Mouse (Mus musculus): Measurements from ENCODE around the gene Fcrlb. TPM values are rescaled to one million over a fixed set of nuclear protein-coding genes. Genes with fewer than 3 reads are reported as not detected.

The Fcrlb gene
- total and polyA plus RNA-seq, 2 experiments from 2014 or later: 1.3 to 1.7 TPM

DNA sequence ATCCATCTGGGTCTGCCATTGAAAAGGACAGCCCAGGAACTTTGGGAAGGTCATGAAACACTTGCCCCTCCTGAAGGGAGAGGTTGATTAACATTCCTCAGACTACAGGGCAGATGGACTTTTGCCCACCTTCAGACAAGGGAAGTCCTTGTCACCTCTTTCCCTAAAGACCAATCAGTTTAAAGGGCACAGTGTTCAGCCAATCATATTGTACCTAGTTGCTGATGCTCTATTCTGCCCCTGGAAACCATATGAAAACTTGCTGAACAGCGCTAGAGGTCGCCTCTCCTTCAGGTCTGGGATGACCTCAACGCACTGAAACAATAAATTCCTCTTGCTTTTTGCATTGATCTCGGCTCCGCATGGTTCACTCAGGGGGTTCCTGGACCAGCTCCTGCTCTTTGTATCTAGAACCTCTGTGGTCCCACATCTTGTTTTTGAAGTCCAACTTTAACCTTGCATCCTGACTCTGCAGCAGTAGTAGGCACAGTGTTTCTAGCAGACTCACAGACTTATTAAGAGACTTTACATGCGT lies 20.7 kb upstream of the Fcrlb start:
- Histone ChIP-seq H3K27me3 (ENCODE audit: insufficient read depth, low read length) (no peaks in the 10 kb centered on the region), H3K4me2 (ENCODE audit: low read depth, low read length, poor library complexity, severe bottlenecking) (no peak overlapping the region), H3K9ac (replicated peaks; ENCODE audit: low read length, poor library complexity, severe bottlenecking) (no peak overlapping the region), H3K36me3 (ENCODE audit: insufficient read depth, low read length) (no peaks in the 10 kb centered on the region), H3K27ac (ENCODE audit: low read depth, low read length) (no peak overlapping the region), H3K9me3 (ENCODE audit: low read length) (no peaks in the 10 kb centered on the region), H3K4me3 (ENCODE audit: low read depth, low read length) (no peak overlapping the region), H3K4me1 (ENCODE audit: insufficient read depth, low read length) (no peaks in the 10 kb centered on the region)
- WGBS: 76% methylated on average over 6 of the region's 6 CpGs
- ATAC-seq (ENCODE audit: low FRiP score): no peak
- no peak for DNase-seq (ENCODE audit: low spot score)
- TF ChIP-seq CTCF (IDR thresholded peaks at IDR 0.05): no peak

DNA sequence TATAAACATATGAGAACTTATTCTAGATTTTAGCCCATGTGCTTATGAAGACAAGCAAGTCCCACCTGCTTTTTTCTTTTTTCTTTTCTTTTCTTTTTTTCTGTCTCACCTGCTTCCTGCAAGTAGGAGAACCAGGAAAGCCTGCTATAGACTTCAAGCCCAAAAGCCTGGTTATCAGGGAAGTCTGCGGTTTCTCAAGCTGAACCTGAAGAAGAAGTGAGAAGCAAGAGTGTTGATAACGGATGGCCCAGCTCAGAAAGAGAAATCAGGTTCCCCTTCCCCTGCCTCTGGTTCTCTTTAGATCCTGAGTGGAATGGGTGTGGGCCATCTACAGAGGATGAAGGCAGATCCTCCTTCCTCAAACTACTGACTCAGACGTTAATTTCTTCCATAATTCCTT lies 19.3 kb upstream of the Fcrlb start:
- H3K4me3 ChIP-seq (ENCODE audit: low read depth, low read length): no peak overlapping the region
- H3K27me3 ChIP-seq (ENCODE audit: insufficient read depth, low read length): no peaks in the 10 kb centered on the region
- no peaks in the 10 kb centered on the region for H3K9me3 ChIP-seq (ENCODE audit: low read length)
- H3K4me2 ChIP-seq (ENCODE audit: low read depth, low read length, poor library complexity, severe bottlenecking): no peak overlapping the region
- no peak for TF ChIP-seq CTCF (IDR thresholded peaks at IDR 0.05)
- no peak for DNase-seq (ENCODE audit: low spot score)
- WGBS: 80% methylated on average over 3 of the region's 3 CpGs
- ATAC-seq (ENCODE audit: low FRiP score): no peak
- H3K27ac ChIP-seq (ENCODE audit: low read depth, low read length): no peak overlapping the region
- H3K9ac ChIP-seq (replicated peaks; ENCODE audit: low read length, poor library complexity, severe bottlenecking): no peak overlapping the region
- H3K4me1 ChIP-seq (ENCODE audit: insufficient read depth, low read length): no peaks in the 10 kb centered on the region
- no peaks in the 10 kb centered on the region for H3K36me3 ChIP-seq (ENCODE audit: insufficient read depth, low read length)

DNA sequence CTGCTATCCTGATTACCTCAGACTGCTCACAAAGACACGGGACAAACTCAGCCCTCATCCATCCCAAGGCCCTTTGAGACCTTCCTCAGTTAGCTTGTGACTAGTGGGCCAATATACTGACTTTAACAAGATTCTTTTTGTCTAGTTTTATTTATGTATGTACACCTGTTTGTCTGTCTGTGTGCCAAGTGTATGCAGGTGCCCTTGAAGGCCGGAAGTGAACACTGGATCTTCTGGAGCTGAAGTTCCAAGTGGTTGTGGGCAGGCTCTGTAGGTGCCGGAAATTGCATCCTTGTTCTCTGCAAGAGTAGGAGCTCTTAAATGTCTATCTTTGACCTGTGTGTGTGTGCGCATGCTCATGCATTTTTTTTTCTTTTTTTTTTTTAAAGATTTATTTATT lies 16.5 kb upstream of the Fcrlb start:
- Histone ChIP-seq H3K4me3 (ENCODE audit: low read depth, low read length) (no peak overlapping the region), H3K9ac (replicated peaks; ENCODE audit: low read length, poor library complexity, severe bottlenecking) (no peak overlapping the region), H3K9me3 (ENCODE audit: low read length) (no peaks in the 10 kb centered on the region), H3K4me1 (ENCODE audit: insufficient read depth, low read length) (no peaks in the 10 kb centered on the region), H3K27me3 (ENCODE audit: insufficient read depth, low read length) (no peaks in the 10 kb centered on the region), H3K27ac (ENCODE audit: low read depth, low read length) (no peak overlapping the region), H3K4me2 (ENCODE audit: low read depth, low read length, poor library complexity, severe bottlenecking) (no peak overlapping the region), H3K36me3 (ENCODE audit: insufficient read depth, low read length) (no peaks in the 10 kb centered on the region)
- TF ChIP-seq CTCF (IDR thresholded peaks at IDR 0.05): no peak
- WGBS: 75% methylated on average over 4 of the region's 4 CpGs
- DNase-seq (ENCODE audit: low spot score) (no peak), ATAC-seq (ENCODE audit: low FRiP score) (no peak)

DNA sequence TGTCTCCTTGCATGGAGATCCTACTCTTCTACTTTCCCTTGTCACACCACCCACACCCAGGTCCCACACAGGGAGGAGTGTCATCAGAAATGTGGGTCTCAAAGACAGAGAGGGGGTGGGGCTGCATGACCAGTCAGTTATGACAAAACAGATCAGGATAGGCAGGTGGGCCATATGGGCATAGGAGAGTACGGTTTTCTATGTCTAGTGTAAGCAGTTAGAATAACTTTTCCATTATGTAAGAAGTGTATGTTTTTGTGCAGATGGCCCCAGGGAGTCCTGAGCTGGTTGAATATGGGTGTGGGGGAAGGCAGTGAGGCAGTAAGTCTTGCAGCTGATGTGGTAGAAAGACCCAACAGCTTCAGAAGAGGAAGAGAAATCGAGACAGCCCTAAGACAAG lies 15.7 kb upstream of the Fcrlb start:
- H3K9ac ChIP-seq (replicated peaks; ENCODE audit: low read length, poor library complexity, severe bottlenecking): no peak overlapping the region
- no peaks in the 10 kb centered on the region for H3K4me1 ChIP-seq (ENCODE audit: insufficient read depth, low read length)
- no peak overlapping the region for H3K27ac ChIP-seq (ENCODE audit: low read depth, low read length)
- TF ChIP-seq CTCF (IDR thresholded peaks at IDR 0.05): no peak
- no peak overlapping the region for H3K4me3 ChIP-seq (ENCODE audit: low read depth, low read length)
- H3K27me3 ChIP-seq (ENCODE audit: insufficient read depth, low read length): no peaks in the 10 kb centered on the region
- no peak overlapping the region for H3K4me2 ChIP-seq (ENCODE audit: low read depth, low read length, poor library complexity, severe bottlenecking)
- no peak for ATAC-seq (ENCODE audit: low FRiP score)
- no peaks in the 10 kb centered on the region for H3K36me3 ChIP-seq (ENCODE audit: insufficient read depth, low read length)
- WGBS: 65% methylated on average over 2 of the region's 2 CpGs
- DNase-seq (ENCODE audit: low spot score): no peak
- H3K9me3 ChIP-seq (ENCODE audit: low read length): no peaks in the 10 kb centered on the region

DNA sequence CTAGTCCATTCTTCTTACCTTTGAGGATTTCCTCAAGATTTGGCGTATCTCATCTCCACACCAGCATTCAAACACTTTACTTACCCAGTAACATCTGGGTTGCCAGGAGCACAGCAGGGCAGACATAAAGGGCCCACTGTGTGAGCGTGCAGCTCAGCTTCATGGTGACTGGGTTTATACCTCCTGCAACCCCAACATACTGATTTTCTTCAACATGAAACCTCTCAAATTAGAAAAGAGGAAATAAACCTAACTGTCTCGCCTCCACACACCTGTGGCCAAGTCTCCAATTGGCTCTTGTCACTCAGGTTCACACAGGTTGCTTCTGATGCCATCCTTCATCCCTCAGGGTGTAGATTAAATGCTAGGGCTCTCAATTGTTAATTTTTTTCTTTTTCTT lies 14.6 kb upstream of the Fcrlb start, which contains the start of gene Fcrla:
Fcrla (minus strand) TSS at position 206 of the 400 bp plus-strand sequence.
- 83% methylated on average over 3 of the region's 3 CpGs for WGBS
- Histone ChIP-seq H3K9me3 (ENCODE audit: low read length) (no peaks in the 10 kb centered on the region), H3K4me1 (ENCODE audit: insufficient read depth, low read length) (no peaks in the 10 kb centered on the region), H3K4me3 (ENCODE audit: low read depth, low read length) (no peak within 1 kb of the TSS), H3K27me3 (ENCODE audit: insufficient read depth, low read length) (no peaks in the 10 kb centered on the region), H3K9ac (replicated peaks; ENCODE audit: low read length, poor library complexity, severe bottlenecking) (no peak within 1 kb of the TSS), H3K36me3 (ENCODE audit: insufficient read depth, low read length) (no peaks in the 10 kb centered on the region), H3K27ac (ENCODE audit: low read depth, low read length) (no peak within 1 kb of the TSS), H3K4me2 (ENCODE audit: low read depth, low read length, poor library complexity, severe bottlenecking) (no peak within 1 kb of the TSS)
- no peak for DNase-seq (ENCODE audit: low spot score)
- no peak for TF ChIP-seq CTCF (IDR thresholded peaks at IDR 0.05)
- ATAC-seq (ENCODE audit: low FRiP score): no peak

DNA sequence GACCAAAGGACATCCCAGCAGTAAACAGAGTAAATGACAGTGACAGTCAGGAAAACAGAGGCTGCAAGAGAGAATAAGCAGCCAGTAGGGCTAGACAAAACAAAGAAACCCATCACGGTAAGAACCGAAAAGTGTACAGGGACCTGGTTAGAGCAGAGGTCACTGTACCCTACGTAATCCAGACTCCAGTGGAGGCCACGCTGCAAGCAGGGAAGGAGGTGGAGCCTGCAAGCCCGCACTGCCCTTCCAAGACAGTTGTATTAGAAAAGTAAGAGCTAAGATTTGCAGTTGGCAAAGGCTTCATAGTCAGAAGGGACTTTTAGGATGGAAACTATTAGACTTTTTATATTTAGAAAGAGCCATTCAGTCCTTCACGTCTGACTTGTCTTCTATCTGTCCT lies 14.2 kb upstream of the Fcrlb start:
- 53% methylated on average over 6 of the region's 6 CpGs for WGBS
- no peaks in the 10 kb centered on the region for H3K36me3 ChIP-seq (ENCODE audit: insufficient read depth, low read length)
- no peaks in the 10 kb centered on the region for H3K9me3 ChIP-seq (ENCODE audit: low read length)
- H3K27ac ChIP-seq (ENCODE audit: low read depth, low read length): no peak overlapping the region
- no peak overlapping the region for H3K4me2 ChIP-seq (ENCODE audit: low read depth, low read length, poor library complexity, severe bottlenecking)
- no peak for ATAC-seq (ENCODE audit: low FRiP score)
- H3K4me3 ChIP-seq (ENCODE audit: low read depth, low read length): no peak overlapping the region
- no peak for DNase-seq (ENCODE audit: low spot score)
- TF ChIP-seq CTCF (IDR thresholded peaks at IDR 0.05): no peak
- H3K4me1 ChIP-seq (ENCODE audit: insufficient read depth, low read length): no peaks in the 10 kb centered on the region
- H3K9ac ChIP-seq (replicated peaks; ENCODE audit: low read length, poor library complexity, severe bottlenecking): no peak overlapping the region
- H3K27me3 ChIP-seq (ENCODE audit: insufficient read depth, low read length): no peaks in the 10 kb centered on the region

All from midbrain, postnatal 0 days (tissue).